Mouse (Mus musculus) spleen, adult 18-20 months (tissue): ENCODE results near the gene Gpr55.

Experiments
- DNase-seq, 2 experiments: peaks; one replicate each; pipeline ENCODE4 v3.0.0; 2022; ENCODE audit warnings: mixed read lengths in 2 of 2

The Gpr55 gene

GRCm38 (mm10) chr1:85957942-85958619 is 2.7 kb downstream of the Gpr55 start:
- DNase-seq, result no peak

- no peak for DNase-seq
Observed at GRCm38 (mm10) chr1:85957290-85957689, 3.5 kb downstream of the Gpr55 start.

DNA sequence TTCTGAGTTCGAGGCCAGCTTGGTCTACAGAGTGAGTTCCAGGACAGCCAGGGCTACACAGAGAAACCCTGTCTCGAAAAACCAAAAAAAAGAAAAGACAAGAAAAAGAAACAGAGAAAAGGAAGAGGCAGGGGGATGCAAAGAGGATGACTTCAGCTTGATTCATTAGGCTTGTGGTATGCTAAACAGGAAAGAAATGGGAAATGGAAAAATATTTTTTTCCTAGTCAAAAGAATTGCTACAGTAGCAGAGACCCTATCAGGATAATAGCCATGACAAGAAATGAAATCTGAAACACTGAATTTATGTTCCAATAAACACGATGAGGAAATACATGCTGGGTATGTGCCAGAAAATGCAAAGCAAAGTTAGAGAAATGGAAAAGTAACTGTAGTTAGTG is 5.7 kb downstream of the Gpr55 start:
- DNase-seq, result no peak

DNA sequence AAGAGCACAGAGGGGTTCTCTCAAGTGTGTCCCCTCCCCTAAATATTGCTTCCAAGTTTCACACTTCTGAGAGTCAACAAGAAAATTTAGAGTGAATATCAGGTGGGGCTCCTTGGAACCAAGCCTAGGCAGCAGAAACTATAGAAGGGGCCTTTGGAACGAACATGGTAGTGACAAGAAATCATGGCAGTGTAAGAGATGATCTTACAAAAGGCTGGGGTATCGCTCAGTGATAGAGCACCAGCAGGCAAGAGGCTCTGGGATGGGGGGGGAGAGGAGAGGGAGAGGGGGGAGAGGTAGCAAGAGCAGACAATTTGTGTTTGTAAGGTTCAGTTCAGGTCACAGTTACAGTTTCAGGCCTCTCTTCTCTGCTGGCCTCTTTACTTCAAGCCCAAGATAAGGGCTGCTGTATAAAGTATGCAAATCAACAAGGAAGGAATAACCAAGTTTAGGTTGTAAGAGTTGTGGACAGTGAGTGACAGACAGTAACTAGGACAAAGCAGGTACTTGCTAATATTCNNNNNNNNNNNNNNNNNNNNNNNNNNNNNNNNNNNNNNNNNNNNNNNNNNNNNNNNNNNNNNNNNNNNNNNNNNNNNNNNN is 11.6 kb downstream of the Gpr55 start:
- DNase-seq, result no peak

DNA sequence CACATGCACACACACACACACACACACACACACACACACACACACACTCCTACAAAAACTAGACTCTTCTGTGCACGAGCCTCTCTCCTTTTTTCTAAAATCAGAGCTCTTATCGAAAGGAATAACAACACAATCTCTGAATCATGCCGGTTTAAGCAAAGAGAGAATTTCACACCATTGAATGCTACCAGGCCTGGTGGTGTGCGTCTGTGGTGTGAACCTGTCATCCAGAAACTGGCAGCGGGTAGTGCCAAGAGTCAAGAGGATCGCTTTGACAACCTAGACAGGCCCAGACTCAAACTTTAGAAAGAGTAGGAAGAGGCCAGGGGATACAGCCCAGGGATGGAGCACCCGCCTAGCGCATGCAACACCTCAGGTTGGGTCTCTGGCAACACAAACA is 18.5 kb downstream of the Gpr55 start:
- DNase-seq, result no peak

- no peak for DNase-seq
Observed at GRCm38 (mm10) chr1:85937323-85937722, 23.5 kb downstream of the Gpr55 start.

- DNase-seq, result no peak
Observed at GRCm38 (mm10) chr1:85936265-85936664, 24.5 kb downstream of the Gpr55 start.

GRCm38 (mm10) chr1:85935148-85935852 is 25.5 kb downstream of the Gpr55 start:
- peak in 1 of 2 experiments; percentile 70 for DNase-seq

DNA sequence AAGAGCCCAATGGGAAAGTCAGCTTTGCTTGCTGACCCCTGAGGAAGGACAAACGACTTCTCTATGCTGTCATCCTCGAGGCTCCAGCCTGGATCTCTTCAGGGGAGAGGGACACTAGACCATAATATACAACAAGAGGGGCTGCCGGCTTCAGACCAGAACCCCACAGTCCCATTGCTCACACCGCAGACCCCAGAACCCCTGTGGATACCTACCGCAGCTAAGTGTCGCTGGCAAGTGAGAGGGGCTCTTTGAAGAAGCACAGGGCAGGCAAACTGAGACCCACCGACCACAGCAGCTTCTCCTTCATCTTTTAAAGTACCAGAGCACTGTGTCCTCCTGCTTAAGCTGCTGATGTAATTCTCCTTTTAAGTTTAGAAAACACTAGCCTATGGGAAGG is 26.2 kb downstream of the Gpr55 start:
- no peak for DNase-seq

- DNase-seq, result no peak
Observed at GRCm38 (mm10) chr1:85933631-85934465, 27.0 kb downstream of the Gpr55 start.

DNA sequence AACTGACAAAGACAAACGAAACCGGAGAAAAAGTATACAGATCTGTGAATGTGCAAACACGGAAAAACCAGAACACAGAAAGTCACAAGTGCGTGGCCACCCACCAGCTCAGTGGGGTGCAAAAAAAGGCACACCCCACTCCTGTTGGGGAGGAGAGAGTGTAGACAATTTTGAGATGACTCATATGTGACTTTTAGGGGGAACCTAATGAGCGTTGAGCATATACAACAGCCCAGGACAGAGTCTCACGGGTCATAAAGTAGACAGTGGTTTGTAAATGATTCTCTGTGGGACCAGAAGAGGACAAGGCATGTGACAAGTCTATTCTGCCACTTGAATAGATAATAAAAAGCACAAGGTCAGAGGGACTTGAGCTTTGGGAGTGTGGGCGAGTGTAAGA is 27.6 kb downstream of the Gpr55 start:
- no peak for DNase-seq

DNA sequence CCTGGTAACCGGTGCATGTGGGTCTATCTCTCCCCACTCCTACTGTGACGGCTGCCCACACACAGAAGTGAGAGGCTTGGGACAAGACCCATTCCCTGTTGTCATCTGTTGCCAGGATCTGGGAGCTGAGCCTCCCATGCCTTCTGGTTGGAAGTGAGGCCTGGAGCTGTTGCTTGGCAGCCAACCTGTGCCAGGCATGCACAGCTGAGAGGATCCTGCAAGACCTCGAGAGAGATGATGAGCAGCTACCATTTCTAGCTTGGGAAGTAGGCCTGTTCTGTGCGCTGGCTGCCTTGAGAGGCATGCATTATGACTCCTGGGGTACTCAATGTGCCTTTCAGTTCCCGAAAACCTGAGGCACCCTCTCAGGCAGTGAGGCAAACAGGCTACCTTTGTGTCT is 29.6 kb downstream of the Gpr55 start:
- no peak for DNase-seq

DNA sequence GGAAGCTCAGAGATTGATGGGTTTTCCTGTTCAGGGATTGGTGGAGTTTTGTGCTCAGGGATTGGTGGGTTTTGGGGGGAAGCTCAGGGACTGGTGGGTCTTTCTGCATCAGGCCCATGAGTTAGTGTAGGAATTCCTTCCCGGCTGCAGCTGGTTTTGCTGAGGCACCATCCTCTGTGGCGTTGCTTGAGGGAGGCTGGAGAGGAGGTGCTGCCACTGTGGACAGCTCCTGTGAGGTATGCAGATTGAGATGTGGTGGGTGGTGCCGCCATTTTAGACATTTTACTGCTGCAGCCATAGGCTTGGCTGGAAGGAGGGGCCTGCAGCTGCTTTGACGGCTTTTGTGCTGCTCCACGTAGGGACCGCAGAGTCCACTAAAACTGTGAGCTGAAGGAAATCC is 31.4 kb downstream of the Gpr55 start:
- DNase-seq, result no peak

DNA sequence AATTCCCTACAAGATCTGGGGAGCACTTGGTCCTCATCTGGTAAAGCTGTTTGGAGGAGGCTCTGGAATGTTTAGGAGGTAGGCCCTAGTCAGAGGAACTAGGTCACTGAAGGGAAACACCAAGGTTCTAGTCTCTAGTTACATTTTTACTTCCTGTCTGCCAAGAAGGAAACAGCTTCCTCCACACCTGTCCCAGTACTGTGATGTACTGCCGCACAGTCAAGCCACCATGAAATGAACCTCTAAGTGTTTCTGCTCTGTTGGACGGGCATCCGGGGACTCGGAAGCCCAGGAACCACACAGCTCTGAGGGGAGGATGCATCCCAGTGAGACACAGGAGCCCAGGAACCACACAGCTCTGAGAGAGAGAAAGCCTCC is 32.1 kb downstream of the Gpr55 start:
- DNase-seq, result no peak

- DNase-seq, result no peak
Observed at GRCm38 (mm10) chr1:85928057-85928687, 32.6 kb downstream of the Gpr55 start, which contains the start of gene 4933407L21Rik. Gene 4933407L21Rik, plus strand, starts transcription at chr1:85928483.

- DNase-seq, result no peak
Observed at GRCm38 (mm10) chr1:85925183-85925582, 35.6 kb downstream of the Gpr55 start.

DNA sequence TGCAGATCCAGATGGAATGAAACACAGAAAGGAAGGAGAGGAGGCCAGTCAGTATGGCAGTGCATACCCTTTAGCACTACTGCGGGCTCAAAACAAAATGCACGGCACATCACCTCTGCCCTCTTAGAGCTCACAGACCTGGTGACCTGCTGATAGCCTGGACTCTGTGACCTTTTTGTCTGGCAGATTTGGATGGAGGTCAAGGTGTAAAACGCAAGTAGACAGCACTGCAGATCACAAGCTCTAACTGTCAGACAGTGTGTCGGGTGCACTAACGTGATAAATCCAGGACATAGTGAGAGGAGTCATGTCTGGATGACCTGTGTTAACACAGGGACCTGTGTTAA is 38.0 kb downstream of the Gpr55 start:
- no peak for DNase-seq

- no peak for DNase-seq
Observed at GRCm38 (mm10) chr1:85922127-85922864, 38.5 kb downstream of the Gpr55 start.

DNA sequence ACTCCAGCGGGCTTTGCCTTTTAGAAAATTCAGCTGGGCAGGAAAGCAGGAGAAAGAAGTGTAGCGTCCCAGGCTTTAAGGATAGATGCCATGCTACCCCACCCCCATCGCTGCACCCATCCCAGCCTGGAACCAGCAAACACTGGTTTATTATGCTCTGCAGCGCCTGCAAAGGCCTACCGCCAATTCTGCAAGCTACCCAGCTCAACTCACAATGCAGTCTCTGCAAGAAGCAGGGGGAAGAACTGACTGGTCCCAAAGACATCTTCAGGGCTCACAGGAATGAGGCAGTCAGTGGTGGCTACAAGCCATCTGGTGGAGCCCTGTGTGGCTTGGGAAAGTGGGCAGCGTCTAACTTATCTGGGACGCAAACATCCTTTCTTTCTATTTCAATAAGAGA is 39.1 kb downstream of the Gpr55 start:
- DNase-seq, result no peak

GRCm38 (mm10) chr1:85919621-85920020 is 41.2 kb downstream of the Gpr55 start:
- no peak for DNase-seq

DNA sequence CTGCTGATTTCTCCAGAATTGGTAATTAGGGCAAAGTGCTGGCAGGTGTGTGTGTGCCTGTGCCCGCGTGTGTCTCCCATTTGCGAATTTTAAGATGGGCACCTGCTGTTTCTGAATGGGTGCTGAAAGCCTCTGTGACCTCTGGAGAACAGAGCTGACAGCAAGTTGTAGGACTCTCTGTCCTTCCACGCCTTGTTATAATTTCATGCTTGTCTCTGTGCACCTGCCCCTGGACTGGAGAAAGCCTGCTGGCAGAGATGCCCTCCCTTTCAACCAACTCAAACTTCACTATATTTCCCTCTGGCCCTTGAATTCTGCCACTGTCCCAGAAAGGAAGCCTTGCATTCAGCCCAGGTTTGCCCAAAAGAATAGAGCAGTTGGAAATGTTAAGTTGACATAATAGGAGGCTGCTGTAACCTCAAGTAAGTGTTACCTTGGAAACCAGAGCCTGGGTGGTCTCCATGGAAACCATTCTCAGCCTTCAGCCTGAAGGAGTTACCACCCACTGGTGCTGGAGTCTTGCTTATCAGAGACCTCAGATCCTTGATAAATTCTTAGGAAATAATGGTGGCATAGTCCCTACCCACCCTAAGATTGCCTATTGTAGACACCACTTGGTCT is 43.9 kb downstream of the Gpr55 start:
- DNase-seq, result no peak

DNA sequence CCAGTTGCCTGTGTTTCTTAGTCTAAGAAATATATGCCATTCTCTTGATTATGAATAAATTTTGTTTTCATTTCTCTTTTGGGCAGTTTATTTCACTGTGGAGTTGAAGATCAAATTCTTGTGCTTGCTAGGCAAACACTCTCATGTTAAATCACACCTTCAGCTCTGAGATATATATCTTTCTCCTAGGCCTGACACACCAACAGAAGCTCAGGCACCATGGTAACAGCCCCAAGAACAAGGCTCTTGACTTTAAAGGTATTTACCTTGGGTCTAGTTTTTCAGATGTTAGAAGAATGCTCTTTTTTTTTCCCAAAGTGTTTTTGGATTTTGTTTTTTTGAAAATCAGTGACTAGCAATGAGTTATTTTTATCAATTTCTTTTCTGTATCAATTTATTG is 44.9 kb downstream of the Gpr55 start:
- DNase-seq, result no peak
